Mouse (Mus musculus) neural tube, embryonic 12.5 days (tissue): ENCODE results near the gene Isy1. TPM values are rescaled to one million over a fixed set of nuclear protein-coding genes. Genes with fewer than 3 reads are reported as not detected.

ENCODE experiments used
- ATAC-seq: fragments of 200-750 bp; cut with Nextera tagmentation; 2 replicates; pipeline ENCODE4 v1.8.0; 2017; ENCODE audit warnings: low read depth, mild to moderate bottlenecking, moderate TSS enrichment, moderate library complexity; ENCODE audit not compliant: low FRiP score
- H3K27ac ChIP-seq: fragments of 300-500 bp; sonication (generic); 2 replicates; pipeline ENCODE4 v1.5.1; 2016
- H3K27me3 ChIP-seq: fragments of 300-500 bp; sonication (generic); replicated peaks from 2 replicates; pipeline ENCODE4 v1.6.1; 2016; ENCODE audit warnings: mild to moderate bottlenecking
- H3K36me3 ChIP-seq: fragments of 300-500 bp; sonication (generic); 2 replicates; pipeline ENCODE4 v1.6.1; 2016; ENCODE audit warnings: mild to moderate bottlenecking
- H3K4me1 ChIP-seq: fragments of 300-500 bp; sonication (generic); 2 replicates; pipeline ENCODE4 v1.6.1; 2016
- H3K4me2 ChIP-seq: fragments of 300-500 bp; sonication (generic); replicated peaks from 2 replicates; pipeline ENCODE4 v1.6.1; 2016; ENCODE audit warnings: mild to moderate bottlenecking
- H3K4me3 ChIP-seq: fragments of 300-500 bp; sonication (generic); 2 replicates; pipeline ENCODE4 v1.5.1; 2016
- H3K9ac ChIP-seq: fragments of 300-500 bp; sonication (generic); 2 replicates; pipeline ENCODE4 v1.6.1; 2016; ENCODE audit warnings: mild to moderate bottlenecking
- H3K9me3 ChIP-seq: fragments of 300-500 bp; sonication (generic); 2 replicates; pipeline ENCODE4 v1.6.1; 2016; ENCODE audit warnings: mild to moderate bottlenecking
- WGBS: fragments of 180-500 bp; shearing (Covaris S2); methylation state at CpG from one replicate; pipeline ENCODE4 v1.1.7; 2016; 5-methylcytosine and 5-hydroxymethylcytosine counted together
- polyA plus RNA-seq: library from polyadenylated mRNA; unstranded; fragments of >200 nt; fragmentation: Nextera tagmentation; extraction: Ambion mirVana; gene quantifications from 2 replicates; pipeline ENCODE4 v1.2.1, GENCODE M21; 2016

The Isy1 gene
- polyA plus RNA-seq, 1 experiment from 2014 or later, result 43.9 TPM

GRCm38 (mm10) chr6:87845031-87845695, 6.6 kb upstream of the Isy1 start:
- ATAC-seq, result no peak
- Histone ChIP-seq H3K27ac (no peak overlapping the region), H3K4me3 (no peak overlapping the region), H3K9ac (no peak overlapping the region), H3K4me2 (no peak overlapping the region), H3K9me3 (no peaks in the 10 kb centered on the region), H3K27me3 (no peaks in the 10 kb centered on the region), H3K4me1 (peaks cover 18% of the 10 kb centered on the region; the same call in 1 of the 2 replicates), H3K36me3 (peaks cover 36% of the 10 kb centered on the region)
- WGBS, result 93% methylated on average over 13 of the region's 13 CpGs

- no peak for ATAC-seq
Measured at GRCm38 (mm10) chr6:87842254-87842653, 3.7 kb upstream of the Isy1 start.

GRCm38 (mm10) chr6:87841635-87842034, 3.0 kb upstream of the Isy1 start:
- peaks cover 36% of the 10 kb centered on the region for H3K36me3 ChIP-seq
- H3K27me3 ChIP-seq, result no peaks in the 10 kb centered on the region
- 77% methylated on average over 8 of the region's 8 CpGs for WGBS
- H3K4me2 ChIP-seq, result no peak overlapping the region
- H3K4me1 ChIP-seq, result peaks cover 10% of the 10 kb centered on the region; the same call in 1 of the 2 replicates
- no peak for ATAC-seq
- H3K9ac ChIP-seq, result no peak overlapping the region
- no peak overlapping the region for H3K27ac ChIP-seq
- H3K4me3 ChIP-seq, result no peak overlapping the region
- no peaks in the 10 kb centered on the region for H3K9me3 ChIP-seq

More at GRCm38 (mm10) chr6:87842254-87842653, 3.7 kb upstream of the Isy1 start:
- H3K4me3 ChIP-seq, result no peak overlapping the region
- H3K27ac ChIP-seq, result no peak overlapping the region
- peaks cover 14% of the 10 kb centered on the region; the same call in 1 of the 2 replicates for H3K4me1 ChIP-seq
- WGBS, result 26% methylated on average over 1 of the region's 1 CpGs
- H3K9me3 ChIP-seq, result no peaks in the 10 kb centered on the region
- peaks cover 36% of the 10 kb centered on the region for H3K36me3 ChIP-seq
- H3K9ac ChIP-seq, result no peak overlapping the region
- H3K27me3 ChIP-seq, result no peaks in the 10 kb centered on the region
- H3K4me2 ChIP-seq, result no peak overlapping the region

GRCm38 (mm10) chr6:87839797-87840341, 1.3 kb upstream of the Isy1 start:
- WGBS, result 62% methylated on average over 11 of the region's 11 CpGs
- H3K9ac ChIP-seq, result 0 out of 2 replicates have a peak overlapping the region, but pooled peaks have one; percentile 73
- peaks cover 10% of the 10 kb centered on the region; the same call in 1 of the 2 replicates for H3K4me1 ChIP-seq
- no peak for ATAC-seq
- H3K9me3 ChIP-seq, result no peaks in the 10 kb centered on the region
- 0 out of 2 replicates have a peak overlapping the region, but pooled peaks have one; percentile 82 for H3K4me2 ChIP-seq
- H3K36me3 ChIP-seq, result peaks cover 37% of the 10 kb centered on the region
- H3K4me3 ChIP-seq, result no peak overlapping the region
- no peaks in the 10 kb centered on the region for H3K27me3 ChIP-seq
- H3K27ac ChIP-seq, result no peak overlapping the region

- H3K9me3 ChIP-seq, result no peaks in the 10 kb centered on the region
- no peak within 1 kb of the TSS for H3K9ac ChIP-seq
- peaks cover 10% of the 10 kb centered on the region; the same call in 1 of the 2 replicates for H3K4me1 ChIP-seq
- H3K27me3 ChIP-seq, result no peaks in the 10 kb centered on the region
- H3K36me3 ChIP-seq, result peaks cover 36% of the 10 kb centered on the region
- H3K4me3 ChIP-seq, result no peak within 1 kb of the TSS
- no peak within 1 kb of the TSS for H3K27ac ChIP-seq
- no peak within 1 kb of the TSS for H3K4me2 ChIP-seq
- WGBS, result 93% methylated on average over 7 of the region's 7 CpGs
- no peak for ATAC-seq
Measured at GRCm38 (mm10) chr6:87835695-87836094, 2.9 kb downstream of the Isy1 start, which contains the start of gene Gm45140. Gm45140 (minus strand) TSS chr6:87835795.

GRCm38 (mm10) chr6:87820366-87820765, 18.2 kb downstream of the Isy1 start:
- Histone ChIP-seq H3K9ac (no peak overlapping the region), H3K27me3 (no peaks in the 10 kb centered on the region), H3K27ac (no peak overlapping the region), H3K4me1 (no peaks in the 10 kb centered on the region), H3K4me2 (no peak overlapping the region), H3K9me3 (no peaks in the 10 kb centered on the region), H3K36me3 (peaks cover 96% of the 10 kb centered on the region), H3K4me3 (no peak overlapping the region)
- 98% methylated on average over 2 of the region's 2 CpGs for WGBS
- no peak for ATAC-seq

GRCm38 (mm10) chr6:87814486-87814885, 24.1 kb downstream of the Isy1 start:
- no peaks in the 10 kb centered on the region for H3K27me3 ChIP-seq
- H3K9ac ChIP-seq, result no peak overlapping the region
- no peak overlapping the region for H3K4me3 ChIP-seq
- H3K9me3 ChIP-seq, result no peaks in the 10 kb centered on the region
- no peak overlapping the region for H3K4me2 ChIP-seq
- no peak overlapping the region for H3K27ac ChIP-seq
- H3K36me3 ChIP-seq, result peaks cover 54% of the 10 kb centered on the region
- ATAC-seq, result no peak
- peaks cover 11% of the 10 kb centered on the region for H3K4me1 ChIP-seq
- WGBS, result 92% methylated on average over 5 of the region's 5 CpGs

- Histone ChIP-seq H3K27ac (no peak overlapping the region), H3K9me3 (no peaks in the 10 kb centered on the region), H3K4me3 (no peak overlapping the region), H3K9ac (no peak overlapping the region), H3K27me3 (no peaks in the 10 kb centered on the region), H3K4me1 (peaks cover 11% of the 10 kb centered on the region), H3K4me2 (peak overlapping the region; percentile 96), H3K36me3 (peaks cover 35% of the 10 kb centered on the region)
- ATAC-seq, result no peak
- WGBS, result 93% methylated on average over 1 of the region's 1 CpGs
Measured at GRCm38 (mm10) chr6:87812656-87813055, 25.9 kb downstream of the Isy1 start.

- ATAC-seq, result peak; percentile 96
- Histone ChIP-seq H3K9ac (peak within 1 kb of the TSS; percentile 78), H3K4me1 (peaks cover 11% of the 10 kb centered on the region), H3K9me3 (no peaks in the 10 kb centered on the region), H3K36me3 (peaks cover 27% of the 10 kb centered on the region), H3K27ac (0 out of 2 replicates have a peak within 1 kb of the TSS, but pooled peaks have one; percentile 17), H3K4me3 (peak within 1 kb of the TSS; percentile 64), H3K4me2 (peak within 1 kb of the TSS; percentile 96), H3K27me3 (no peaks in the 10 kb centered on the region)
- under 1% methylated on average over 56 of the region's 56 CpGs for WGBS
Measured at GRCm38 (mm10) chr6:87811675-87812338, 26.8 kb downstream of the Isy1 start, which contains the start of gene Rab43. Rab43 (minus strand) TSS chr6:87812164.

- WGBS, result 1% methylated on average over 77 of the region's 77 CpGs
- ATAC-seq, result peak; percentile 70
- H3K36me3 ChIP-seq, result peaks cover 19% of the 10 kb centered on the region
- H3K9ac ChIP-seq, result peak overlapping the region; percentile 78
- no peaks in the 10 kb centered on the region for H3K9me3 ChIP-seq
- peak overlapping the region; percentile 64 for H3K4me3 ChIP-seq
- H3K4me2 ChIP-seq, result peak overlapping the region; percentile 96
- H3K27me3 ChIP-seq, result no peaks in the 10 kb centered on the region
- peaks cover 11% of the 10 kb centered on the region for H3K4me1 ChIP-seq
- H3K27ac ChIP-seq, result 0 out of 2 replicates have a peak overlapping the region, but pooled peaks have one; percentile 17
Measured at GRCm38 (mm10) chr6:87810713-87811669, 27.6 kb downstream of the Isy1 start.

GRCm38 (mm10) chr6:87810311-87810710, 28.3 kb downstream of the Isy1 start:
- Histone ChIP-seq H3K4me3 (peak overlapping the region; percentile 64; the same call in 1 of the 2 replicates), H3K27ac (no peak overlapping the region), H3K36me3 (peaks cover 12% of the 10 kb centered on the region), H3K9ac (no peak overlapping the region), H3K9me3 (no peaks in the 10 kb centered on the region), H3K4me1 (peaks cover 11% of the 10 kb centered on the region), H3K4me2 (peak overlapping the region; percentile 96), H3K27me3 (no peaks in the 10 kb centered on the region)
- ATAC-seq, result no peak
- WGBS, result 43% methylated on average over 6 of the region's 6 CpGs
